Mouse (Mus musculus) liver, adult 2 months (tissue): ENCODE results near the gene Mrto4. TPM values are rescaled to one million over a fixed set of nuclear protein-coding genes. Genes with fewer than 3 reads are reported as not detected.

Experiments used
- DNase-seq: peaks from one replicate; pipeline ENCODE4 v3.0.0-alpha.2; 2011; ENCODE audit warnings: low read depth, low spot score; ENCODE audit errors: extremely low read depth
- H3K27ac ChIP-seq: fragments of 200-500 bp; replicated peaks from 2 replicates; pipeline ENCODE4 v1.5.1; 2012; ENCODE audit warnings: low read depth, mild to moderate bottlenecking, control low read depth, inconsistent platforms, low read length; ENCODE audit not compliant: insufficient read depth
- H3K27me3 ChIP-seq: fragments of 200-500 bp; 2 replicates; pipeline ENCODE4 v1.6.1; 2012; ENCODE audit warnings: mild to moderate bottlenecking, moderate library complexity, low read length, inconsistent platforms; ENCODE audit not compliant: control insufficient read depth, insufficient read depth
- H3K36me3 ChIP-seq: fragments of 200-500 bp; 2 replicates; pipeline ENCODE4 v1.6.1; 2012; ENCODE audit warnings: low read length, inconsistent platforms; ENCODE audit not compliant: control insufficient read depth, insufficient read depth
- H3K4me1 ChIP-seq: fragments of 200-500 bp; 2 replicates; pipeline ENCODE4 v1.6.1; 2011; ENCODE audit warnings: low read length; ENCODE audit not compliant: control insufficient read depth, insufficient read depth
- H3K4me3 ChIP-seq: fragments of 200-500 bp; 2 replicates; pipeline ENCODE4 v1.5.1; 2011; ENCODE audit warnings: low read depth, mild to moderate bottlenecking, control low read depth, low read length, moderate library complexity; ENCODE audit not compliant: insufficient read depth
- H3K79me2 ChIP-seq: fragments of 200-500 bp; 2 replicates; pipeline ENCODE4 v1.6.1; 2012; ENCODE audit warnings: inconsistent platforms, mild to moderate bottlenecking, low read length, moderate library complexity; ENCODE audit not compliant: control insufficient read depth, insufficient read depth
- H3K9ac ChIP-seq: fragments of 200-500 bp; 2 replicates; pipeline ENCODE4 v1.6.1; 2012; ENCODE audit warnings: low read depth, mild to moderate bottlenecking, control low read depth, inconsistent platforms, low read length
- CTCF ChIP-seq: fragments of 200-500 bp; IDR thresholded peaks from 2 replicates; pipeline ENCODE4 v1.5.1; 2011; ENCODE audit warnings: low read depth, low read length, control low read depth
- POLR2A ChIP-seq: fragments of 200-500 bp; IDR thresholded peaks from 2 replicates; pipeline ENCODE4 v1.6.1; 2011; ENCODE audit warnings: low read length, control low read depth; ENCODE audit not compliant: insufficient read depth; ENCODE audit errors: extremely low read depth
- WGBS: fragments of 180-500 bp; shearing (Covaris S2); methylation state at CpG from one replicate; pipeline ENCODE4 v1.1.7; 2018; 5-methylcytosine and 5-hydroxymethylcytosine counted together
- polyA plus RNA-seq: library from polyadenylated mRNA; depleted of rRNA; stranded (reverse); fragments of >200 nt; gene quantifications from 2 replicates; pipeline ENCODE4 v1.2.3, GENCODE M21; 2012
- total RNA-seq: library from RNA; depleted of rRNA; stranded (reverse); fragments of >200 nt; gene quantifications from 2 replicates; pipeline ENCODE4 v1.2.3, GENCODE M21; 2014

Gene Mrto4
- total and polyA plus RNA-seq, 2 experiments, result 22.8 to 26.0 TPM

- 18% methylated on average over 4 of the region's 4 CpGs for WGBS
- H3K27ac ChIP-seq, result peak overlapping the region; percentile 76
Observed at GRCm38 (mm10) chr4:139373130-139373529, 20.8 kb upstream of the Mrto4 start.

DNA sequence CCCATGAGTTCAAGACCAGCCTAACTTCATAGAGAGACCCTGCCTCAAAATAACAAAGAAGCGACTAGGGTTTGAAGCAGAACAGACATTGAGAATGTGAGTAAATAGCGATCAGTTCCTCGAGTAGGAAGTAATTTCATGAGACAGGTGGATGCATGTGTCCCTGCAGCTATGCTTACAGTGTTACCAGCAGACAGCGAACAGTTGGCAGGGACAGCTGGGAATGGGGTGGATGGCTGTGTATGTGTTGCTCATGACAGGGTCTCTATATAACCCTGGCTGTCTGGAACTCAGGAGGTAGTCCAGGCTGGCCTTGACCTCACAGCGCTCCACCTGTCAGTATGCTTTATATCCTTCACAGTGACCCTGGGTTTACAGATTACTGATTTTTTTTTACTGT lies 15.7 kb upstream of the Mrto4 start:
- Histone ChIP-seq H3K4me1 (no peaks in the 10 kb centered on the region), H3K9ac (no peak overlapping the region), H3K27me3 (no peaks in the 10 kb centered on the region), H3K36me3 (peaks cover 44% of the 10 kb centered on the region), H3K27ac (no peak overlapping the region), H3K4me3 (no peak overlapping the region), H3K79me2 (no peaks in the 10 kb centered on the region)
- WGBS, result 94% methylated on average over 5 of the region's 5 CpGs
- TF ChIP-seq CTCF (no peak), POLR2A (no peak)
- DNase-seq, result no peak

More at GRCm38 (mm10) chr4:139373130-139373529, 20.8 kb upstream of the Mrto4 start:
- Histone ChIP-seq H3K27me3 (no peaks in the 10 kb centered on the region), H3K4me3 (no peak overlapping the region), H3K4me1 (peaks cover 3% of the 10 kb centered on the region), H3K79me2 (no peaks in the 10 kb centered on the region; the same call in 1 of the 2 replicates), H3K36me3 (peaks cover 42% of the 10 kb centered on the region), H3K9ac (no peak overlapping the region)
- TF ChIP-seq CTCF, result no peak
- no peak for TF ChIP-seq POLR2A
- peak; percentile 93 for DNase-seq

GRCm38 (mm10) chr4:139367336-139367735 lies 15.0 kb upstream of the Mrto4 start:
- no peak for DNase-seq
- Histone ChIP-seq H3K9ac (no peak overlapping the region), H3K79me2 (no peaks in the 10 kb centered on the region), H3K27ac (no peak overlapping the region), H3K4me3 (no peak overlapping the region), H3K4me1 (no peaks in the 10 kb centered on the region), H3K36me3 (peaks cover 47% of the 10 kb centered on the region), H3K27me3 (no peaks in the 10 kb centered on the region)
- WGBS, result 92% methylated on average over 3 of the region's 3 CpGs
- TF ChIP-seq POLR2A, result no peak

DNA sequence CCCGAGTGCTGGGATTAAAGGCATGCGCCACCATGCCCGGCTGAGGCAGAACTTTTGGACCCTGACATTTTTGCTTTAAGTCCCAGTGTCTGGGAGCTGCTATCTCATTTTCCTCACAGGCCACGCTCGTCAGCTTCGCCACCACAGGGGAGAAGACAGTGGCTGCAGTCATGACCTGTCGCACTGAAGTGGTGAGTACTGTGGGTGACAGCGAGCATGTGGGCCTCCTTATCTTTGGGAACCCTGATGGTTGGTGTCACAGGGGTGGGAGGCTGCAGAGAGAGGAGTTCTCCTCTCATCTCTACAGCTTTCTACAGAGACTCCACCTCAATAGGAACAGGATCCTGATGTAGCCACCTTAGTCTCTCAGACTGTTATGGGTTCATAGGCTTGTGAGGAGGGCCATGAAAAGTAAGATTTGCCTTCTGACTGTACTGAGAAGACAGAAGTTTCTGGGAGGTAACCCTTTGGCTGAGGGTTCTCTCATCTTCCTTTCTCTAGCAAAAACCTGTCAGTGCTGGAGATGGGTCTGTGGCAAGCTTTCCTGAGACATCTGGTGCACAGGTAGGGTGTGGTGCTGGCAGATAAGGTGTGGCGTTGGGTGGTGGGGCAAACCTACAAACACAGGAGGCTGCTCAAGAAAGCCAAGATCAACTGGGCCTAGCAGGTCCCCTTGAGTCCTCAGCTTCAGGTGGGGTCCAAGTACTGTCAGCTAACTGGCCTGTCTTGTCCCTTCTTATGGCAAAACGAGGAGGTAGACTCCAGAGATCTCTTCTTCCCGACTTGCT lies 8.6 kb upstream of the Mrto4 start:
- TF ChIP-seq POLR2A, result no peak
- TF ChIP-seq CTCF, result no peak
- 96% methylated on average over 11 of the region's 11 CpGs for WGBS
- Histone ChIP-seq H3K9ac (no peak overlapping the region), H3K4me3 (no peak overlapping the region), H3K79me2 (no peaks in the 10 kb centered on the region), H3K36me3 (peaks cover 50% of the 10 kb centered on the region), H3K27ac (no peak overlapping the region), H3K4me1 (peaks cover 8% of the 10 kb centered on the region), H3K27me3 (no peaks in the 10 kb centered on the region)
- DNase-seq, result no peak

- TF ChIP-seq POLR2A, result no peak
- TF ChIP-seq CTCF, result no peak
- peaks cover 31% of the 10 kb centered on the region for H3K36me3 ChIP-seq
- WGBS, result 39% methylated on average over 3 of the region's 3 CpGs
Observed at GRCm38 (mm10) chr4:139357211-139357610, 4.8 kb upstream of the Mrto4 start.

GRCm38 (mm10) chr4:139352832-139353231 lies 456 bp upstream of the Mrto4 start:
- TF ChIP-seq CTCF, result no peak
- no peak for TF ChIP-seq POLR2A

More at GRCm38 (mm10) chr4:139357211-139357610, 4.8 kb upstream of the Mrto4 start:
- H3K79me2 ChIP-seq, result 0 out of 2 replicates have a peak, but pooled peaks cover 3% of the 10 kb centered on the region
- peak overlapping the region; percentile 0; the same call in 1 of the 2 replicates for H3K27ac ChIP-seq
- peak; percentile 76 for DNase-seq
- H3K27me3 ChIP-seq, result no peaks in the 10 kb centered on the region
- no peak overlapping the region for H3K9ac ChIP-seq
- no peak overlapping the region for H3K4me3 ChIP-seq
- peaks cover 11% of the 10 kb centered on the region for H3K4me1 ChIP-seq

More at GRCm38 (mm10) chr4:139352832-139353231, 456 bp upstream of the Mrto4 start:
- Histone ChIP-seq H3K4me1 (peaks cover 18% of the 10 kb centered on the region), H3K4me3 (peak overlapping the region; percentile 61), H3K79me2 (peaks cover 15% of the 10 kb centered on the region; the same call in 1 of the 2 replicates), H3K27me3 (no peaks in the 10 kb centered on the region), H3K36me3 (peaks cover 6% of the 10 kb centered on the region; the same call in 1 of the 2 replicates), H3K27ac (peak overlapping the region; percentile 93), H3K9ac (peak overlapping the region; percentile 88)
- peak; percentile 72 for DNase-seq
- under 1% methylated on average over 7 of the region's 7 CpGs for WGBS
